In genomic region chr14:25405191-25405590, GRCm38 (mm10) we compare ENCODE assay signal across 13 mouse cellular contexts. TPM values are rescaled to one million over a fixed set of nuclear protein-coding genes. Genes with fewer than 3 reads are reported as not detected.
A peak's percentile ranks its signal among the peaks of the same experiment; 100 is the strongest.
DNase-seq lines count a peak whose midpoint lies in the region; ATAC-seq and TF ChIP-seq lines count a peak whose summit lies in the region.
"Had no signal": no experiment of that assay in that cellular context is flagged by ENCODE, and none has a peak within 500 bp of the region (broad histone marks: within the 10 kb centered on the region; RNA-seq: fewer than 3 reads in every experiment).

No protein-coding gene starts in this region.

- H3K4me3 ChIP-seq in heart, embryonic 11.5 days (ENCODE audit: low read depth, low read length), result no peak overlapping the region
- H3K4me3 ChIP-seq in stomach, postnatal 0 days (ENCODE audit: low read depth, low read length), result no peak overlapping the region
- no peak overlapping the region for H3K4me3 ChIP-seq in midbrain, embryonic 16.5 days (ENCODE audit: low read depth, low read length)
- H3K4me3 ChIP-seq: hindbrain, embryonic 12.5 days; liver, embryonic 15.5 days; myocyte had no signal

- WGBS in heart, embryonic 11.5 days (ENCODE audit: insufficient replicate concordance), result 61% methylated on average over 4 of the region's 4 CpGs
- WGBS in stomach, postnatal 0 days, result 47% methylated on average over 4 of the region's 4 CpGs
- 83% methylated on average over 4 of the region's 4 CpGs for WGBS in midbrain, embryonic 16.5 days

- TF ChIP-seq EP300 in stomach, postnatal 0 days (optimal IDR thresholded peaks at IDR 0.05), result no peak

- H3K9ac ChIP-seq in heart, embryonic 11.5 days (ENCODE audit: low read depth, low read length), result no peak overlapping the region
- no peak overlapping the region for H3K9ac ChIP-seq in stomach, postnatal 0 days (ENCODE audit: low read length)
- H3K9ac ChIP-seq in midbrain, embryonic 16.5 days (ENCODE audit: low read depth, low read length), result no peak overlapping the region
- H3K9ac ChIP-seq: hindbrain, embryonic 12.5 days; liver, embryonic 15.5 days had no signal

- no peak for TF ChIP-seq CTCF in stomach, postnatal 0 days (IDR thresholded peaks at IDR 0.05; ENCODE audit: low read depth)

- peaks cover 38% of the 10 kb centered on the region for H3K4me1 ChIP-seq in heart, embryonic 11.5 days (ENCODE audit: control insufficient read depth, insufficient read depth, low read length)
- H3K4me1 ChIP-seq in stomach, postnatal 0 days (replicated peaks; ENCODE audit: control insufficient read depth, insufficient read depth), result no peaks in the 10 kb centered on the region
- H3K4me1 ChIP-seq in midbrain, embryonic 16.5 days (ENCODE audit: control insufficient read depth, insufficient read depth, low read length), result no peaks in the 10 kb centered on the region

- ATAC-seq in heart, embryonic 11.5 days (replicated peaks; ENCODE audit: insufficient number of reproducible peaks, low FRiP score, low TSS enrichment), result no peak
- ATAC-seq in stomach, postnatal 0 days (ENCODE audit: low FRiP score, low TSS enrichment), result peak; percentile 72
- no peak for ATAC-seq in midbrain, embryonic 16.5 days

- H3K9me3 ChIP-seq in heart, embryonic 11.5 days (replicated peaks; ENCODE audit: control insufficient read depth, low read length), result no peaks in the 10 kb centered on the region
- no peaks in the 10 kb centered on the region for H3K9me3 ChIP-seq in stomach, postnatal 0 days (ENCODE audit: control insufficient read depth, low read length)
- H3K9me3 ChIP-seq in midbrain, embryonic 16.5 days (replicated peaks; ENCODE audit: control insufficient read depth, low read length, poor library complexity, severe bottlenecking), result no peaks in the 10 kb centered on the region
- H3K9me3 ChIP-seq: hindbrain, embryonic 12.5 days; liver, embryonic 15.5 days had no signal

- peak; percentile 97 for DNase-seq in heart, adult 11 months
- DNase-seq in urinary bladder, postnatal 14 days (ENCODE audit: low spot score), result peak; percentile 29
- no peak for DNase-seq in urinary bladder, adult 18-20 months (ENCODE audit: low spot score in 2 of 2)
- DNase-seq in heart, postnatal 14 days, result peak; percentile 66 to 75
- peak; percentile 76 for DNase-seq in stomach, postnatal 0 days (ENCODE audit: low spot score)
- no peak for DNase-seq in c-Kit-positive CD71-positive TER-119-positive erythroid progenitor cells, embryonic 14.5 days (ENCODE audit: low spot score)
- DNase-seq: cerebellum, adult 2 months; thymus, postnatal 14 days had no signal

- intact Hi-C loops in heart, postnatal 14 days (cut with DNase I), result loop anchor here (5.0 kb wide), 1 partner anchor 37 kb away; no protein-coding TSS in a partner anchor

- H3K4me2 ChIP-seq in heart, embryonic 11.5 days, result no peak overlapping the region
- H3K4me2 ChIP-seq in stomach, postnatal 0 days (replicated peaks; ENCODE audit: low read depth), result no peak overlapping the region
- no peak overlapping the region for H3K4me2 ChIP-seq in midbrain, embryonic 16.5 days (ENCODE audit: low read length)
- H3K4me2 ChIP-seq: hindbrain, embryonic 12.5 days; liver, embryonic 15.5 days had no signal

- H3K27ac ChIP-seq in heart, embryonic 11.5 days (ENCODE audit: low read depth, low read length), result no peak overlapping the region
- no peak overlapping the region for H3K27ac ChIP-seq in stomach, postnatal 0 days (replicated peaks)
- no peak overlapping the region for H3K27ac ChIP-seq in midbrain, embryonic 16.5 days (ENCODE audit: low read length)
- H3K27ac ChIP-seq: hindbrain, embryonic 12.5 days; liver, embryonic 15.5 days had no signal

- H3K36me3 ChIP-seq in heart, embryonic 11.5 days (ENCODE audit: control insufficient read depth, insufficient read depth, low read length), result no peaks in the 10 kb centered on the region
- H3K36me3 ChIP-seq in stomach, postnatal 0 days (ENCODE audit: control insufficient read depth, insufficient read depth, low read length), result no peaks in the 10 kb centered on the region
- H3K36me3 ChIP-seq in midbrain, embryonic 16.5 days (ENCODE audit: control insufficient read depth, insufficient read depth, low read length), result no peaks in the 10 kb centered on the region
- H3K36me3 ChIP-seq: hindbrain, embryonic 12.5 days; liver, embryonic 15.5 days had no signal

- no peaks in the 10 kb centered on the region for H3K27me3 ChIP-seq in heart, embryonic 11.5 days (ENCODE audit: control insufficient read depth, insufficient read depth, low read length)
- H3K27me3 ChIP-seq in stomach, postnatal 0 days (ENCODE audit: control insufficient read depth, insufficient read depth, low read length), result no peaks in the 10 kb centered on the region
- H3K27me3 ChIP-seq in midbrain, embryonic 16.5 days (ENCODE audit: control insufficient read depth, insufficient read depth, low read depth, low read length), result no peaks in the 10 kb centered on the region
- H3K27me3 ChIP-seq: liver, embryonic 15.5 days had no signal

RNA-seq across cellular contexts. Expression of gene Zmiz1, which starts 53.8 kb away (rescaled TPM):
- polyA plus RNA-seq in heart, embryonic 11.5 days (2014; fragmentation: Nextera tagmentation; extraction: Ambion mirVana), result 34.9 and 36.2 TPM in 2 replicates
- 10 to 100 TPM; 53.9 to 59.4 TPM for total RNA-seq in heart, postnatal 14 days (2021)
- polyA plus RNA-seq in stomach, postnatal 0 days (2015; fragmentation: Nextera tagmentation; extraction: Ambion mirVana), result 13.0 and 13.8 TPM in 2 replicates
- 54.2 and 58.0 TPM in 2 replicates for polyA plus RNA-seq in midbrain, embryonic 16.5 days (2015; fragmentation: Nextera tagmentation; extraction: Ambion mirVana)

Comparison
In these comparisons a context has a peak if more than half of its experiments do, and no peak if none do; other contexts are left out.
1. DNase-seq: peak in heart, adult 11 months (single experiment), urinary bladder, postnatal 14 days (single experiment), heart, postnatal 14 days (2 of 2) and stomach, postnatal 0 days (single experiment); none in urinary bladder, adult 18-20 months (0 of 2) and c-Kit-positive CD71-positive TER-119-positive erythroid progenitor cells, embryonic 14.5 days (single experiment).